Mouse (Mus musculus): Measurements from ENCODE around the gene Il2rb. TPM values are rescaled to one million over a fixed set of nuclear protein-coding genes. Genes with fewer than 3 reads are reported as not detected.

Gene Il2rb
- polyA plus RNA-seq, 1 experiment from 2014 or later, result 0.04 TPM

DNA sequence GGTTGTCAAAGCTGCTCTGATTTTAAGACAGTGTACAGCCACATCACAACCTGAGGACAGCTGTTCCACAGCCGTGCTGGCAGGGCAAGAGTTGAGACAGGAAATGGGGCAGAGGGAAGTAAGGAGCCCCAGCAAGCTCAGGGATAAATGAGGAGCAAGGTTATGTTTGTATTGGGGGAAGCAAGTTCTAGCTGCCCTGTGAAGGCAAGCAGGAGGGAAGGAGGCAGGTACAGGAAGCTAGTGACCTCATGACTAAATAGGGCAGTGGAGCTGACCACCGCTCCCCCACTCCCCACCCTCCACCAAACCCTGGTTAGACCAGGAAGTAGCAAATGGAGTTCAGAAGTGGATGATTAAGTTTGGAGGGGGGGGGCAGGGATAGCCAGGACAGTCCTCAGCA, 14.1 kb downstream of the Il2rb start:
- no peaks in the 10 kb centered on the region for H3K9me3 ChIP-seq
- peaks cover 29% of the 10 kb centered on the region for H3K27me3 ChIP-seq (replicated peaks)
- no peak overlapping the region for H3K27ac ChIP-seq (replicated peaks)
- WGBS, result 37% methylated on average over 2 of the region's 2 CpGs
- H3K36me3 ChIP-seq, result no peaks in the 10 kb centered on the region
- no peak overlapping the region for H3K4me2 ChIP-seq
- no peak overlapping the region for H3K4me3 ChIP-seq
- no peak overlapping the region for H3K9ac ChIP-seq
- H3K4me1 ChIP-seq, result peaks cover 8% of the 10 kb centered on the region
- no peak for ATAC-seq (ENCODE audit: extremely low read depth, insufficient number of reproducible peaks, low FRiP score, low TSS enrichment)

DNA sequence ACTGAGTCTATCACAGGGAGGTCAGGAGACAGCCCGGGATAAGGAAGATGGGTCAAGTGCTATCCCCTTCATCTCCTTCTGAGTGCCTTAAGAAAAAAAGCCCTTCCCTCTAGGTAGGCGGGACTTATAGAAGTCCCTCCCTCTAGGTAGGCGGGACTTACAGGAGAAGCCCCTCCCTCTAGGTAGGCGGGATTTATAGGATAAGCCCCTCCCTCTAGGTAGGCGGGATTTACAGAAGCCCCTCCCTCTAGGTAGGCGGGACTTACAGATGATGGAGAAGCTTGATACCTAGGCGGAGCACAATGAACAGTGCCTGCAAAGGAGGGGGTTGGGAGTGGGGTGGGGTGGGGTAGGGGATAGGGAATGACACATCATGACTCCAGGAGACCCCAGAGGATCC, 15.0 kb downstream of the Il2rb start:
- Histone ChIP-seq H3K9me3 (no peaks in the 10 kb centered on the region), H3K4me1 (peaks cover 15% of the 10 kb centered on the region), H3K27me3 (replicated peaks) (peaks cover 21% of the 10 kb centered on the region), H3K4me2 (no peak overlapping the region), H3K9ac (no peak overlapping the region), H3K4me3 (no peak overlapping the region), H3K27ac (replicated peaks) (no peak overlapping the region), H3K36me3 (no peaks in the 10 kb centered on the region)
- WGBS, result 68% methylated on average over 7 of the region's 7 CpGs
- no peak for ATAC-seq (ENCODE audit: extremely low read depth, insufficient number of reproducible peaks, low FRiP score, low TSS enrichment)

DNA sequence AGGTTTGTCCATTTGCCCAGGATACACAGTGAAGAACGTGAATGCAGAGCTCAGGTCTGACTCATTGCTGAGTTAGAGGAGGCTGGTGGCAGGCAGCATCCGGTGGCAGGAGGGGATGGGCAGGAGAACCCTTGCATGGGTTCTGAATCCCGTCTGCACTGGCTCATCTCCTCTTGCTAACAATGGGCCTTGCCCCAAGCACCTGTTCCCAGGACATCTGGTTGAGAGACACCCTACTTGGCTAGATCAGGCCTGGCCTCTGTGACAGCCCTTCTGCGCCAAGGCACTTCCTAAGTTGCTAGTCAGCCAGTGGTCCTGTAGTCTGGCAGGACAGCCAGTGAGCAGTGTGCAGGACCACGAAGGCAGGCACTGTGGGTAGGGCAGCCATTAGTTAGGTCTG, 15.6 kb downstream of the Il2rb start:
- Histone ChIP-seq H3K27ac (replicated peaks) (no peak overlapping the region), H3K4me1 (peaks cover 15% of the 10 kb centered on the region), H3K4me3 (no peak overlapping the region), H3K36me3 (no peaks in the 10 kb centered on the region), H3K27me3 (replicated peaks) (peaks cover 16% of the 10 kb centered on the region), H3K4me2 (no peak overlapping the region), H3K9ac (no peak overlapping the region), H3K9me3 (no peaks in the 10 kb centered on the region)
- 69% methylated on average over 5 of the region's 5 CpGs for WGBS
- ATAC-seq (ENCODE audit: extremely low read depth, insufficient number of reproducible peaks, low FRiP score, low TSS enrichment), result no peak

DNA sequence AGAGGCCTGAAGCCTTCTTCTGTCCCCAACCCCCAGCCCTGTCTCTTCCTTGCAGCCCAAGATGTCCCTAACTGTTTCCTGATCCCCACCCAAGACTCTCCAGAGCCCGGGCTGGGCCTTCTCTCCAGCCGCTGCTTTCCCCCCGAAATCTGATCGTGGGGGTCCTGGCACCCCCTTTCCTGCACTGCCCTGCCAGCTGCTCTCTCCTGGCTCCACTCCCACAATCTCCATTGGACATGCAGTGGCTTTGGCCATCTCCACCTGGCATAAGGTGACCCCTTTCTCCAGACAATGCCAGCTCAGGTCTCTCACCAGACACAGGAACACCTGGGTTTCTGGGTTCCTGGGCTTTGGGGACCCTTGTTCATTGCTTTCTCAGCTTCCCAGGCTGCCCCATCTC, 17.0 kb downstream of the Il2rb start:
- 87% methylated on average over 4 of the region's 4 CpGs for WGBS

DNA sequence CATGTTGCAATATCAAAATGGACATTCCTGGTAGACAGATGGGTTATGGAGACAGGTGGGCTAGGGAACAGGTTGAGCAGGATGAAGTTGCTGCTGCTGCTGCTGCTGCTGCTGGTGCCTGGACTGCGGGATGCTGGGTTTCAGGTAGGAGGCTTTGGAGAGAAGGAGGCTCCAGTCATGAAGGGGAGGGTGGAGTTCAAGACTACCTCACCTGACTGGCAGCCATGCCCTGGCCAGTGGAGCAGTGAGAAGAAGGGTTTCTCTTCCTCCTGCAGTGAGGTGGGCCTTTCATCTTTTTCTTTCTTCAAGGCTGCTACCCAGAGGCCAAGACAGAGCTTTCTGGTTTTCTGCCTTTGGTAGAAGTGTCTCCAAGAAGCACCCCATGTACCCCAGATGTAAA, 18.2 kb downstream of the Il2rb start:
- no peak overlapping the region for H3K27ac ChIP-seq (replicated peaks)
- no peaks in the 10 kb centered on the region for H3K9me3 ChIP-seq
- no peaks in the 10 kb centered on the region for H3K36me3 ChIP-seq
- H3K4me2 ChIP-seq, result no peak overlapping the region
- H3K27me3 ChIP-seq (replicated peaks), result peaks cover 10% of the 10 kb centered on the region
- H3K9ac ChIP-seq, result no peak overlapping the region
- peaks cover 29% of the 10 kb centered on the region for H3K4me1 ChIP-seq
- ATAC-seq (ENCODE audit: extremely low read depth, insufficient number of reproducible peaks, low FRiP score, low TSS enrichment), result no peak
- 72% methylated on average over 1 of the region's 1 CpGs for WGBS
- no peak overlapping the region for H3K4me3 ChIP-seq

More for the DNA sequence above, 17.0 kb downstream of the Il2rb start:
- ATAC-seq (ENCODE audit: extremely low read depth, insufficient number of reproducible peaks, low FRiP score, low TSS enrichment), result no peak
- H3K4me2 ChIP-seq, result no peak overlapping the region
- peaks cover 17% of the 10 kb centered on the region for H3K4me1 ChIP-seq
- no peak overlapping the region for H3K27ac ChIP-seq (replicated peaks)
- H3K9ac ChIP-seq, result no peak overlapping the region
- H3K27me3 ChIP-seq (replicated peaks), result peaks cover 16% of the 10 kb centered on the region
- no peaks in the 10 kb centered on the region for H3K9me3 ChIP-seq
- no peaks in the 10 kb centered on the region for H3K36me3 ChIP-seq
- no peak overlapping the region for H3K4me3 ChIP-seq

DNA sequence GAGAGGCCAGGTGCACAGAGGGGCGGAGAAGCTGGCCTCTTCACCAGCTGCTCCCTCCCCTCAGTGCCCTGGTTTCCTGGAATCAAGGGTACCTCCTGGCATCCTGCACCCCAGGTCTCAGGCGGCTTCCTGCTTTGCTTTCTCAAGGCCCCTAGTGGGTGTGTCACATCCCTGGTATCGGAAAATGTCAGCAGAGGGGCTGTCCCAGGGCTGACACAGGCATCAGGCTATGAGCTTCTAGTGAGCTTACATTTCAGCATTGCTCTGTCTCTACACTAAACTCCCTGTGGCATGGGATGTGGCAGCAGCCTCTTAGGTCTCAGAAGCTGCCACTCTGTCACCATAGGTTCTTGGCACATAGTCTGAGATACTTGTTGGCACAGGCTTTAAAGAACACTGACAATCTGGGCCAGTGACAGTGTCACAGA, 19.5 kb downstream of the Il2rb start:
- H3K4me1 ChIP-seq, result peaks cover 34% of the 10 kb centered on the region
- ATAC-seq (ENCODE audit: extremely low read depth, insufficient number of reproducible peaks, low FRiP score, low TSS enrichment), result no peak
- H3K27ac ChIP-seq (replicated peaks), result no peak overlapping the region
- WGBS, result 47% methylated on average over 3 of the region's 3 CpGs
- 0 out of 2 replicates have a peak overlapping the region, but pooled peaks have one; percentile 7 for H3K9ac ChIP-seq
- no peak overlapping the region for H3K4me3 ChIP-seq
- no peak overlapping the region for H3K4me2 ChIP-seq
- H3K9me3 ChIP-seq, result no peaks in the 10 kb centered on the region
- no peaks in the 10 kb centered on the region for H3K36me3 ChIP-seq
- peaks cover 9% of the 10 kb centered on the region for H3K27me3 ChIP-seq (replicated peaks)

DNA sequence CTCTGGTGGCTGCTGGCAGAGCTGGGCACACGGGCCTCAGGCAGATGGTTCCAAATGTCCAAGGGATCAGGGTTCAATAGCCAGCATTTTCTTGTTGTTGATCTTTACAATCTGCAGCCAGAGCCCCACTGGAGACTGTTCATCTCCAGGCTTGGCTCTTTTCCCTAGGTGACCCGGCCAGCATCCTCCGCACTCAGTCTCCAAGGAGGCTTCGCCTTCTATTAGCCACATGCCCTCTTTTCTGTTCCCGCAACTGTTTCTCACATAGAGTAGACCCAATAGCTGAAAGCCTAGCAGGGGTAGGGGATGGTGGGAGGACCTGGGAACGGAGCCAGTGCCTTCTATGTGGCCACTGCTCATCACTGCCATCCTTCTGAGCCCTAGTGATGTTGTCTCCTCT, 21.6 kb downstream of the Il2rb start:
- Histone ChIP-seq H3K4me3 (no peak overlapping the region), H3K4me1 (peaks cover 38% of the 10 kb centered on the region), H3K27ac (replicated peaks) (no peak overlapping the region), H3K9ac (no peak overlapping the region), H3K36me3 (no peaks in the 10 kb centered on the region), H3K4me2 (no peak overlapping the region), H3K27me3 (replicated peaks) (peaks cover 8% of the 10 kb centered on the region), H3K9me3 (no peaks in the 10 kb centered on the region)
- 76% methylated on average over 6 of the region's 6 CpGs for WGBS
- ATAC-seq (ENCODE audit: extremely low read depth, insufficient number of reproducible peaks, low FRiP score, low TSS enrichment), result no peak

DNA sequence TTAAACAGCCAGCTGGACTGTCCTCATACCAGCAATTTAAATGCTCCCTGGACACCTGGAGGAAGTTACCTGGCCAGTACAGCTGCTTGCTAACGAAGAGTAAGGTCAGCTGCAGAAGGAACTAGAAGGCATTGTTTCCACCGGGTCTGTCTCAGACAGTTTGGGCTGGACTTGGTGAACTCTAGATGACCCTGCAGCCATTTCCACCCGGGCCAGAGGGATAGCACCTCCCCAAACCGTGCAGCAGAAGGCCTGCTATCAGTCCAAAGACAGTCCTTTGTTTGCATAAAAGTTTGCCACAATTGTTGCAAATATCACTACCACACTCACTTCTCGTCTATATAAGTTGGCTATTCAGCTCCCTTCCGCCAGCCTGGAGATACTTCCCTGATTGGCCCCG, 23.2 kb downstream of the Il2rb start:
- Histone ChIP-seq H3K4me1 (peaks cover 38% of the 10 kb centered on the region), H3K27me3 (replicated peaks) (0 out of 2 replicates have a peak, but pooled peaks cover 1% of the 10 kb centered on the region), H3K4me2 (no peak overlapping the region), H3K36me3 (no peaks in the 10 kb centered on the region), H3K9me3 (no peaks in the 10 kb centered on the region), H3K27ac (replicated peaks) (0 out of 2 replicates have a peak overlapping the region, but pooled peaks have one; percentile 3), H3K9ac (no peak overlapping the region), H3K4me3 (no peak overlapping the region)
- WGBS, result 27% methylated on average over 7 of the region's 7 CpGs
- no peak for ATAC-seq (ENCODE audit: extremely low read depth, insufficient number of reproducible peaks, low FRiP score, low TSS enrichment)

DNA sequence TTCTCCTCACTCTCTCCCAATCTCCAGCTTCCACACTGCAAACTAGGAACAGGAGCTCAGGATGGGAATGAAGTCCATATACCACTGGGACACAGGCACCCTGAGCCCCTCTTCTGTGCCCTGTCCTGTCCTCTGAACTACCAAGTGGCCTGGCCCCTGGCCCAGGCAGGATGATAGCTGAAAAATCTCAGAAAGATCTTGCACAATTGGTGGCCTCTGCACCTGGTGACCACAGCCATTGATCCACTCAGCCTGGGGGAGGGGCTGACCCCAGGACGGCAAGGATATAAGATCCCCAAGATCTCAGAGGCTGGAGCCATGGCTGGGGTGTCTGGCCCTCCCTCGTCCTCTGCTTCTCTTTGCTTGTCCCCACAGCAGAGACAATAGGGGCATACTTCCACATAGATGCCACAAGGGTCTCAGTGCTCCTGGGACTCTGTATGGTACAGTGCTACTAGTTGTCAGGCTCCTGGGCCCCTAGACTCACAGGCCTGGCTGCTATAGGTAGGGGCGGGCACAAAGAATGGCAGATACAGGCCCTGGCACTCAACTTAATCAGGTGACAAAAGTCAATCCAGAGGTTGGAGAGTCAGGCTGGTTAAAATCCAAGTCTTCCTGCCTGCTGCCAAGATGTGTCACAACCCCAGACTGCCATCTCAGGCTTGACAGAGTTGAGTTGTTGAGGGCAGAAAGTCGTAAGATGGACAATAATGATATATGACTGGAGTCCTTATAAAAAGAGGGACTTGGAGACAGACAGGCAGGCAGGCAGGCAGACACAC, 24.4 kb downstream of the Il2rb start:
- WGBS, result 59% methylated on average over 4 of the region's 4 CpGs
- Histone ChIP-seq H3K4me1 (peaks cover 35% of the 10 kb centered on the region), H3K36me3 (no peaks in the 10 kb centered on the region), H3K9me3 (no peaks in the 10 kb centered on the region), H3K27me3 (replicated peaks) (no peaks in the 10 kb centered on the region), H3K27ac (replicated peaks) (no peak overlapping the region), H3K4me2 (no peak overlapping the region), H3K4me3 (no peak overlapping the region), H3K9ac (no peak overlapping the region)
- no peak for ATAC-seq (ENCODE audit: extremely low read depth, insufficient number of reproducible peaks, low FRiP score, low TSS enrichment)

DNA sequence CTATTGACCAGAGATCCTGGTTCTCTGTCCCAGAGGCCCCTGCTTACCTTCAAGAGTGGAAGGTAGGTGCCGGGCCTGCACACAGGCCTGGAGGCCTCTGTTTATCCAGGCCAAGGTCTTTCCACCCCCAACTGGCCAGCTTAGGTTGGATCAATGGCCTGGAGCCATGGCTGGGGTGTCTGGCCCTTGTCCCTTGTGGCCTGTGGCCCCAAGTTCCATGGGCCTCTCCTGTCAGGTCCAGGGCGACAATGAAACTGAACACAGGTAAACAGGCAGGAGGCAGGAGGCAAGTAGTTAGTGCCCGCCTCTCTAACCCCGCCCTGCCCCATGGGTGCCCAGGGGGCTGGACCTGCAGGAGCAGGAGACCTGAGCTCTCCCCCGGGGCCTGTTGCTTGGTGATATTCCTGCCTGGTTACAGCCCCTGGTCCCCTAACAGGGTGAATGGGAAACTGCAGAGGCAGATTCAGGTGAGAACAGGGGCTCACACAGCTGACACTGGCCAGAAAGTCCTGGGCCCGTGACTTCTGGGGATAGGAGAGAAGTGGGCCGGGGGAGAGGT, 26.6 kb downstream of the Il2rb start, which contains the start of gene Tmprss6:
Gene Tmprss6, minus strand, starts transcription at position 256 of the 559 bp plus-strand sequence.
- ATAC-seq (ENCODE audit: extremely low read depth, insufficient number of reproducible peaks, low FRiP score, low TSS enrichment), result no peak
- 68% methylated on average over 7 of the region's 7 CpGs for WGBS
- Histone ChIP-seq H3K27ac (replicated peaks) (no peak within 1 kb of the TSS), H3K9me3 (no peaks in the 10 kb centered on the region), H3K4me3 (no peak within 1 kb of the TSS), H3K27me3 (replicated peaks) (0 out of 2 replicates have a peak, but pooled peaks cover 3% of the 10 kb centered on the region), H3K36me3 (no peaks in the 10 kb centered on the region), H3K4me1 (peaks cover 30% of the 10 kb centered on the region), H3K9ac (no peak within 1 kb of the TSS), H3K4me2 (no peak within 1 kb of the TSS)

DNA sequence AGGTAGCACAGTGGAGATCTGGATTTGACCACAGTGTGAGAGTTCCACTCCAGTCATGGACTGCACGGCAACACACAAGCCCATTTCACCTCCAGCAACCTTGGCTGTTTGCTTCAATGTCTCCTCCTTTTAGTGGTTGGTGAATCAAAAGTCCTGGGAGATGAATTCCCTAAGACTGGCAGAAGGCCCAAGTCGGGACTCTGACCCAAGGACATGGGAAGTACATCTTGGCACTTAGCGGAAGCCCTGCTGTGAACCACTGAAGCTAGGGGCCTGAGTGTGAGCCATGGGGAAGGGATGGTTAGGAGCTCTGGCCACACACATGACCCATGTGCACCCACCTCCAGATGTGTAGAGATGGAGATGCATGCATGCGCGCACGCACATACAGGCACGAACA, 27.5 kb downstream of the Il2rb start:
- WGBS, result 89% methylated on average over 7 of the region's 7 CpGs
- Histone ChIP-seq H3K36me3 (no peaks in the 10 kb centered on the region), H3K9ac (no peak overlapping the region), H3K27me3 (replicated peaks) (0 out of 2 replicates have a peak, but pooled peaks cover 3% of the 10 kb centered on the region), H3K4me2 (no peak overlapping the region), H3K27ac (replicated peaks) (no peak overlapping the region), H3K4me1 (peaks cover 31% of the 10 kb centered on the region), H3K9me3 (no peaks in the 10 kb centered on the region), H3K4me3 (no peak overlapping the region)
- no peak for ATAC-seq (ENCODE audit: extremely low read depth, insufficient number of reproducible peaks, low FRiP score, low TSS enrichment)

Data from heart, embryonic 13.5 days (tissue).